Mouse (Mus musculus): ENCODE measurements around the gene Samm50. TPM values are rescaled to one million over a fixed set of nuclear protein-coding genes. Genes with fewer than 3 reads are reported as not detected.

Samm50 gene
- polyA plus RNA-seq, 1 experiment from 2014 or later = 64.5 TPM

DNA sequence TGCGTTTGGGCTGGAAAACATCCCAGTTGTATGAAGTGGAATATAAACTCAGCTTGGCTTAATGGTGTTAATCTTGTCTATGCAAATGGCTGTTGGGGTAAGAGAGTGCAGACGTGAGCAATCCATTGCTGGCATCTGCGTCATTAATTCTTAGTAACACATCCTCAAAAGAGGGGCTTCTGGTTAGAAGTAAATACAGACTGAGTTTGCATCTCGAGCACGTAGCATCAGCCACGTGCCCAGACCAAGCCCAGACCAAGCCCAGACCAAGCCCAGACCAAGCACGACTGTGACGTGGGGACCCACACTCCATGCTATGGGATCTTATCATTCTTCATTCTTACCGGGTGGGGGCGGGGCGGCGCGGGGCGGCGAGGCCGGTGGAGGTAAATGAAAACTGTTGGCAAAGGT lies 47.0 kb downstream of the Samm50 start:
- Histone ChIP-seq H3K27ac (ENCODE audit: low read length) (no peak overlapping the region), H3K27me3 (ENCODE audit: control insufficient read depth, insufficient read depth, low read depth, low read length) (no peaks in the 10 kb centered on the region; the same call in 1 of the 2 replicates), H3K9ac (ENCODE audit: low read depth, low read length) (no peak overlapping the region; the same call in 1 of the 2 replicates), H3K4me2 (ENCODE audit: low read depth, low read length) (no peak overlapping the region), H3K4me1 (ENCODE audit: control insufficient read depth, low read depth, low read length) (peaks cover 9% of the 10 kb centered on the region), H3K4me3 (ENCODE audit: low read depth, low read length) (no peak overlapping the region), H3K36me3 (ENCODE audit: control insufficient read depth, insufficient read depth) (no peaks in the 10 kb centered on the region; the same call in 1 of the 2 replicates), H3K9me3 (replicated peaks; ENCODE audit: control insufficient read depth, low read length) (no peaks in the 10 kb centered on the region)
- no peak for ATAC-seq (ENCODE audit: low read depth)
- 28% methylated on average over 16 of the region's 16 CpGs for WGBS (ENCODE audit: insufficient replicate concordance)

DNA sequence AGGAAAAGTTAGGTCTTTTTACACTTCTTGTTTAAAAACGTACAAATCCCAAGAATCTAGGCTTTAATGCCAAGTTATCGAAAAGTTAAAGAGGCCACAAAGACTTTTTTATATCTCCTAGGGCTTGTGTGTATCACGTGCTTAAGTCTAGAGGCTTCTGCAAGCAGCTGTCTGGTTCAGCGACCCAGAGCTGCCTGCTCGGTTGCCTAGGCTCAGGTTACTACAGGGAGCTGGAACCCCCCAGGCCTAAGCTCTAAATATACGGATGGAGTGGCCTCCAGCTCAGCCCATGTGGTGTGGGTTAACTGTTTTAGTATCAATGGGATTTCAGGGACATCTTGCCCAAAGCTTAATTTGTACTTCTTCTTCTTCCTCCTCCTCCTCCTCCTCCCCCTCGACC lies 49.5 kb downstream of the Samm50 start:
- no peak overlapping the region for H3K4me3 ChIP-seq (ENCODE audit: low read depth, low read length)
- no peak overlapping the region for H3K4me2 ChIP-seq (ENCODE audit: low read depth, low read length)
- 59% methylated on average over 7 of the region's 7 CpGs for WGBS (ENCODE audit: insufficient replicate concordance)

DNA sequence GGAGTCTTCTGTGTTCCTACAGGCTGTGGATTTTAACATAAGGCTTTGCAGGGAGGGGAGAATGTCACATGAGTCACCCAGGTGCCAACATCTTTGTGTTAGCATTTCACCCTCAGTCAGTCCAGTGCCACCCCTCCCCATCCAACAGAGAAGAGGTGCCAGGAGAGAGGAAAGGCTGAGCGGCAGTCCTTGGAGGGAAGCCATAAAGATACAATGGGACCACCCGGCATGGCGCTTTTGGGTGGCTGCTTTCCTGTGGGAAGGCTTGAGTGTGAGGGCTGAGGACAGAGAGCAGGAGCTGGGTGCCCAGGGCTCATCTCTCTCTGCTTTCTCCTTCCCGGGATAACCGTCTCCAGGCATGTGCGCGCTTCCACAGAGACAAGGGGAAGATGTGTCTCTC lies 53.1 kb downstream of the Samm50 start:
- WGBS (ENCODE audit: insufficient replicate concordance) = 72% methylated on average over 7 of the region's 7 CpGs
- Histone ChIP-seq H3K4me2 (ENCODE audit: low read depth, low read length) (no peak overlapping the region), H3K4me1 (ENCODE audit: control insufficient read depth, low read depth, low read length) (no peaks in the 10 kb centered on the region), H3K27ac (ENCODE audit: low read length) (no peak overlapping the region), H3K9ac (ENCODE audit: low read depth, low read length) (no peak overlapping the region), H3K4me3 (ENCODE audit: low read depth, low read length) (no peak overlapping the region), H3K27me3 (ENCODE audit: control insufficient read depth, insufficient read depth, low read depth, low read length) (no peaks in the 10 kb centered on the region), H3K36me3 (ENCODE audit: control insufficient read depth, insufficient read depth) (no peaks in the 10 kb centered on the region), H3K9me3 (replicated peaks; ENCODE audit: control insufficient read depth, low read length) (peaks cover 6% of the 10 kb centered on the region; the same call in 1 of the 2 replicates)
- no peak for ATAC-seq (ENCODE audit: low read depth)

More for the DNA sequence above, 49.5 kb downstream of the Samm50 start:
- ATAC-seq (ENCODE audit: low read depth) = no peak
- Histone ChIP-seq H3K36me3 (ENCODE audit: control insufficient read depth, insufficient read depth) (no peaks in the 10 kb centered on the region), H3K9me3 (replicated peaks; ENCODE audit: control insufficient read depth, low read length) (no peaks in the 10 kb centered on the region), H3K9ac (ENCODE audit: low read depth, low read length) (no peak overlapping the region), H3K4me1 (ENCODE audit: control insufficient read depth, low read depth, low read length) (peaks cover 9% of the 10 kb centered on the region), H3K27ac (ENCODE audit: low read length) (no peak overlapping the region), H3K27me3 (ENCODE audit: control insufficient read depth, insufficient read depth, low read depth, low read length) (no peaks in the 10 kb centered on the region; the same call in 1 of the 2 replicates)

DNA sequence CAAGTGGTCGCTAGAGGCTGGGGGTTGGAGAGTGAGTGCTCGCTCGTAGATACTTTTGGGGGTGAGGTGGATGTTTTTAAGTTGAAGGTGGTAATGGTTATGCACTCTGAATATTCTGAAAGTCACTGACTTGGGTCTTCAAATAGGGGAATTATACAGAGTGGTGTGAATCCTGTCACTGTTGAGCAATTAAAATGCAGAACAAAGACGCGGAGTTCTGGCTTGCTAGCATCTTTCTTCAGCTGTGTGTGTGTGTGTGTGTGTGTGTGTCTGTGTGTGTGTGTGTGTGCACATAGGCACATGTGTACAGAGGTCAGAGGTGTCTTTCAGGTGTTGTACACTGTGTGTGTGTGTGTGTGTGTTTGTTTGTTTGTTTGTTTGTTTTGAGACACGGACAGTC lies 54.2 kb downstream of the Samm50 start:
- H3K9ac ChIP-seq (ENCODE audit: low read depth, low read length) = no peak overlapping the region
- no peak overlapping the region for H3K27ac ChIP-seq (ENCODE audit: low read length)
- H3K4me3 ChIP-seq (ENCODE audit: low read depth, low read length) = no peak overlapping the region
- H3K9me3 ChIP-seq (replicated peaks; ENCODE audit: control insufficient read depth, low read length) = peaks cover 6% of the 10 kb centered on the region; the same call in 1 of the 2 replicates
- no peak overlapping the region for H3K4me2 ChIP-seq (ENCODE audit: low read depth, low read length)
- no peaks in the 10 kb centered on the region for H3K27me3 ChIP-seq (ENCODE audit: control insufficient read depth, insufficient read depth, low read depth, low read length)
- no peaks in the 10 kb centered on the region for H3K36me3 ChIP-seq (ENCODE audit: control insufficient read depth, insufficient read depth)
- H3K4me1 ChIP-seq (ENCODE audit: control insufficient read depth, low read depth, low read length) = no peaks in the 10 kb centered on the region
- 82% methylated on average over 6 of the region's 6 CpGs for WGBS (ENCODE audit: insufficient replicate concordance)
- ATAC-seq (ENCODE audit: low read depth) = no peak

DNA sequence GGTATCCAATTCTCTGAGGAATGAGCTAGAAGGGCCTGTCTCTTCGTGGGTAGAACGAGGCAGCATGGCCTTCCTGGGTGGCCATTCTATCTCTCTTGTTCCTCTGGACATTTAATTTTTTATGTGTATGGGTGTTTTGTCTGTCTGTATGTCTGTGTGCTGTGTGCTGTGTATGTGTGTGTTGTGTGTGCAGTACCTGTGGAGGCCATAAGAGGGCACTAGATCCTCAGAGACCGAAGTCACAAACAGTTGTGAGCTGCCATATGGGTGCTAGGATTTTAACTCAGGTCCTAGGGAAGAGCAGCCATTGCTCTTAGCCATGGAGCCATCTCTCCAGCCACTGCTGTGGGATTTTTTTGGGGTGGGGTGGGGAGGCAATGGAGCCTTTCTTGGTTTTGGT lies 55.3 kb downstream of the Samm50 start:
- Histone ChIP-seq H3K4me3 (ENCODE audit: low read depth, low read length) (no peak overlapping the region), H3K4me2 (ENCODE audit: low read depth, low read length) (no peak overlapping the region), H3K9ac (ENCODE audit: low read depth, low read length) (no peak overlapping the region), H3K27ac (ENCODE audit: low read length) (no peak overlapping the region), H3K36me3 (ENCODE audit: control insufficient read depth, insufficient read depth) (no peaks in the 10 kb centered on the region), H3K27me3 (ENCODE audit: control insufficient read depth, insufficient read depth, low read depth, low read length) (no peaks in the 10 kb centered on the region), H3K9me3 (replicated peaks; ENCODE audit: control insufficient read depth, low read length) (peaks cover 6% of the 10 kb centered on the region; the same call in 1 of the 2 replicates), H3K4me1 (ENCODE audit: control insufficient read depth, low read depth, low read length) (no peaks in the 10 kb centered on the region)
- ATAC-seq (ENCODE audit: low read depth) = no peak
- WGBS (ENCODE audit: insufficient replicate concordance) = 74% methylated on average over 3 of the region's 3 CpGs

DNA sequence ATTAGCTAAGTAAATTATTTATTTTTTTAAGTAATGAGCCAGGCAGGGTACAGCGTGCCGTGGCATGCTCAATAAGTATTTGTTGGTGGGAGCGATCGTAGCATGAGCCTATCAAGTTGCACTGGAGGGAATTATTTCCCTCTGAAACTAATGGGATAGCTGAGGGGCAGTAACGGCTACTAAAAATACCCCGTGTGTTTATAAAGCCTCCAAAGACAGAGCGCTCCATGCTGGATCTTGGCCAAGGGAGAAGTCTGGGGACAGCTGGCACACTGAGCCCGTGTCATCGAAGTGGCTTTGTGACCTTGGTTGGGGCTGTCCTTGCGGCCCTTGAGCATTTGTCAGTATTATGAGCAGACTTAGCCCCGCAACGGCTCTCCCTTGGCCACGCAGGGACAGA lies 59.2 kb downstream of the Samm50 start:
- H3K4me1 ChIP-seq (ENCODE audit: control insufficient read depth, low read depth, low read length) = no peaks in the 10 kb centered on the region
- 77% methylated on average over 13 of the region's 13 CpGs for WGBS (ENCODE audit: insufficient replicate concordance)
- H3K4me3 ChIP-seq (ENCODE audit: low read depth, low read length) = no peak overlapping the region
- no peak overlapping the region for H3K4me2 ChIP-seq (ENCODE audit: low read depth, low read length)
- H3K9me3 ChIP-seq (replicated peaks; ENCODE audit: control insufficient read depth, low read length) = peaks cover 6% of the 10 kb centered on the region; the same call in 1 of the 2 replicates
- H3K27me3 ChIP-seq (ENCODE audit: control insufficient read depth, insufficient read depth, low read depth, low read length) = no peaks in the 10 kb centered on the region
- H3K27ac ChIP-seq (ENCODE audit: low read length) = no peak overlapping the region
- no peak for ATAC-seq (ENCODE audit: low read depth)
- H3K36me3 ChIP-seq (ENCODE audit: control insufficient read depth, insufficient read depth) = no peaks in the 10 kb centered on the region
- H3K9ac ChIP-seq (ENCODE audit: low read depth, low read length) = no peak overlapping the region

DNA sequence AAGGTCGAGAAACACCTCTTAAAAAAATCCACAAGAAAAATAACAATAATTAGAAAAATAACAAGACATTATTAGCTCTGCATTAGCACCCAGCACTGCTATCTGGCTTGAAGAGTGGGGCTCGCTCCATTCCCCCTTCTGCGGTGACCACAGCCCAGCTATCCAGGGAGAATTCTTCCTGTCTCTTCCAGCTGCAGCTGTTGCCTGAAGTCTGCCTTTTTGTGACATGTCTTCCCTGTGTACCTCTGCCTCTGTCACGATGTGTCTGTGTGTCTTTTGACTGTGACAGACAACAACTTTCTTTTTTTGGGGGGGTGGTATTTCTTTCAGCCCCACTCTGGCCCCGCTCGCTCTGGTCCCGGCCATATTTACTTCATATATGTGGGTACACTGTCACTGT lies 60.6 kb downstream of the Samm50 start:
- Histone ChIP-seq H3K27me3 (ENCODE audit: control insufficient read depth, insufficient read depth, low read depth, low read length) (no peaks in the 10 kb centered on the region), H3K36me3 (ENCODE audit: control insufficient read depth, insufficient read depth) (no peaks in the 10 kb centered on the region), H3K27ac (ENCODE audit: low read length) (no peak overlapping the region), H3K4me3 (ENCODE audit: low read depth, low read length) (no peak overlapping the region), H3K9ac (ENCODE audit: low read depth, low read length) (no peak overlapping the region), H3K4me1 (ENCODE audit: control insufficient read depth, low read depth, low read length) (peaks cover 7% of the 10 kb centered on the region), H3K4me2 (ENCODE audit: low read depth, low read length) (no peak overlapping the region), H3K9me3 (replicated peaks; ENCODE audit: control insufficient read depth, low read length) (no peaks in the 10 kb centered on the region)
- 78% methylated on average over 7 of the region's 7 CpGs for WGBS (ENCODE audit: insufficient replicate concordance)
- no peak for ATAC-seq (ENCODE audit: low read depth)

DNA sequence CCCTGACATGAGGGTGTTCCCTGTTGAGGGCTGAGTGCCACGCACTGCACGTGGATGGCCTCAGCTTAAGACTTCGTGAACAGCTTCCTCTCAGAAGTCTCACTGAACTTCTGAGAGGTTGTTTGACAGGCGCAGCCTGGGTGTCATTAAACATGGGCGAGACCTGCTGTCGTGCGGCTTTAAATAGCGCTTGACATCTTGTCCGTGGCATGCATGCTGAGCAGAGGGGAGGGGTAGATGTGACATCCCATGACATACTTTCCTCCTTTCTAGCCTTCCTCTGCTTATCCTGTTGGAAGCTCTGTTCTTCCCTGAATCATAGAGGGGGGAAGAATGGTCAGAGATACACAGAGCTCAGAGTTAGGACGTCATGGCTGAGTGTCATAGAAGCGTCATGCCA lies 61.7 kb downstream of the Samm50 start:
- Histone ChIP-seq H3K27ac (ENCODE audit: low read length) (no peak overlapping the region), H3K36me3 (ENCODE audit: control insufficient read depth, insufficient read depth) (no peaks in the 10 kb centered on the region), H3K4me1 (ENCODE audit: control insufficient read depth, low read depth, low read length) (peaks cover 7% of the 10 kb centered on the region), H3K4me3 (ENCODE audit: low read depth, low read length) (no peak overlapping the region), H3K4me2 (ENCODE audit: low read depth, low read length) (no peak overlapping the region), H3K27me3 (ENCODE audit: control insufficient read depth, insufficient read depth, low read depth, low read length) (no peaks in the 10 kb centered on the region), H3K9me3 (replicated peaks; ENCODE audit: control insufficient read depth, low read length) (no peaks in the 10 kb centered on the region), H3K9ac (ENCODE audit: low read depth, low read length) (no peak overlapping the region)
- 53% methylated on average over 11 of the region's 11 CpGs for WGBS (ENCODE audit: insufficient replicate concordance)
- ATAC-seq (ENCODE audit: low read depth) = no peak

DNA sequence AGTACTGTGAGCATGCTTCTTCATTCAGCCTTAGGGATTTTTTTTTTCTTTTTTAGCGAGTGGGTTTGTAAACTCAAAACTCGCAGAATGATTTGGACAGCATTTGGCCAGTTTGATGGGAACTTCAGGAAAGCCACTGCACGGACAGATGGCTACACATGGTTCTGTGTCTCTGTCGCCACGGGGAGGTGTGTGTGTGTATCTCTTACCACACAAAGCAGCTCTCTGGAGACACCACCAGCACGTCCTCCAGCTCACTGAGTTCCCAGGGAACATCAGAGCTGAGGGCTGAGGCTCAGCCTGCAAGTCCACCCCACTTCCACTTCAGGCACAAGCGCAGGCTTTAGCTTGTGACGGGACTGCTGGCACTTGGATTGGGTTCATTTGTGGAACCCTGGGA lies 62.3 kb downstream of the Samm50 start:
- Histone ChIP-seq H3K27ac (ENCODE audit: low read length) (no peak overlapping the region), H3K4me3 (ENCODE audit: low read depth, low read length) (no peak overlapping the region), H3K9me3 (replicated peaks; ENCODE audit: control insufficient read depth, low read length) (no peaks in the 10 kb centered on the region), H3K27me3 (ENCODE audit: control insufficient read depth, insufficient read depth, low read depth, low read length) (no peaks in the 10 kb centered on the region), H3K36me3 (ENCODE audit: control insufficient read depth, insufficient read depth) (no peaks in the 10 kb centered on the region), H3K9ac (ENCODE audit: low read depth, low read length) (no peak overlapping the region), H3K4me2 (ENCODE audit: low read depth, low read length) (no peak overlapping the region), H3K4me1 (ENCODE audit: control insufficient read depth, low read depth, low read length) (peaks cover 7% of the 10 kb centered on the region)
- ATAC-seq (ENCODE audit: low read depth) = no peak
- 67% methylated on average over 8 of the region's 8 CpGs for WGBS (ENCODE audit: insufficient replicate concordance)
